Mouse (Mus musculus) E14TG2a.4 (cell line): ENCODE data around the gene Slc7a7.

ENCODE experiments used
- H3K27me3 ChIP-seq: 2 replicates; pipeline ENCODE4 v1.6.1; 2014; ENCODE audit warnings: low read length, control low read depth; ENCODE audit not compliant: insufficient read depth
- H3K36me3 ChIP-seq: 2 replicates; pipeline ENCODE4 v1.6.1; 2014; ENCODE audit warnings: low read length, control low read depth; ENCODE audit not compliant: insufficient read depth
- H3K4me1 ChIP-seq: replicated peaks from 2 replicates; pipeline ENCODE4 v1.6.1; 2014; ENCODE audit warnings: low read depth, low read length, control low read depth
- H3K4me3 ChIP-seq: replicated peaks from 2 replicates; pipeline ENCODE4 v1.5.1; 2014; ENCODE audit warnings: mild to moderate bottlenecking, low read length
- H3K9me3 ChIP-seq: 2 replicates; pipeline ENCODE4 v1.6.1; 2014; ENCODE audit warnings: low read length, control low read depth
- CTCF ChIP-seq: conservative IDR thresholded peaks from 2 replicates; pipeline ENCODE4 v1.5.1; 2014; ENCODE audit warnings: low read length
- NANOG ChIP-seq: IDR thresholded peaks from 2 replicates; pipeline ENCODE4 v1.6.1; 2014; ENCODE audit warnings: borderline replicate concordance, low read length, mixed read lengths
- POU5F1 ChIP-seq: IDR thresholded peaks from 2 replicates; pipeline ENCODE4 v1.6.1; 2014; ENCODE audit warnings: low read length, borderline replicate concordance

Gene Slc7a7

DNA sequence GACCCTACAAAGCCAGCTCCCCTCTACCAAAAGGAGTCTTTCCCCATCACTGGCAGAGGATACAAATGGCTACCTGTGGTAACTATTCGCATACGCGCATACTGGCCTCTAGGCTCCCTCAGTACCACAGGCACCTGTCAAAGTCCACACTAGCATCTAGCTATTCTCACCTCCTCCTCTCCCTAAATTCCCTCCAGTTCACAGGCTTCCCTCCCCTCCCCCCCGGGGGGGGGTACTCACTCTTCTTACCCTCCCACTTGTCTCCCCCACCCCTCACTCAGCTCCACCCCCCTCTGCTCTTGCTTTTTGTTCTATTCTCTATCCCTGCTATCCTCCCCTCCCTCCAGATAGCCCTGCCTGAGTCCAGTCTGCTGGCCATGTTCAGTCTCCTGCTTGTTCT is 37.0 kb downstream of the Slc7a7 start:
- H3K27me3 ChIP-seq = no peaks in the 10 kb centered on the region
- H3K4me1 ChIP-seq = peaks cover 95% of the 10 kb centered on the region
- H3K36me3 ChIP-seq = peaks cover 78% of the 10 kb centered on the region
- peak overlapping the region; percentile 29; the same call in 1 of the 2 replicates for H3K4me3 ChIP-seq
- TF ChIP-seq NANOG = no peak
- no peak for TF ChIP-seq POU5F1
- TF ChIP-seq CTCF = no peak
- no peaks in the 10 kb centered on the region for H3K9me3 ChIP-seq

DNA sequence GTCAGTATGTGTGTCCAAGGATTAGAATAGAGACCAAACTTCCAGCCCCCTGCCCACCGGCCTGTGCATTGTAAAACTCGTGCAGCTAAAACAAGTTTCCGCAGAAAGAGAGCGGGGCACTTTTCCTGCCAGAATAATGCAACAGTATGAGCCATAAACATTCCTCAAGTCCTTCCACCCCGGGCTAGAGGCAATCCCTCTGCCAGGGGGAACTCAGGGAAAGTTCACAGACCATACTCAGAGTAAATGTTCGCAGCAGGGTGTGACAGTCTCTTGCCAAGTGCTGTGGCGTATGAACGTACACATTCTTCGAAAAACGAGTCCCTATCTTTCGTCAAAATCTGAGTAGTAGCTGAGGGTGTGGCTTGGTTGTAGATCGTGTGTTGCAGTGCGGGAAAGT is 38.0 kb downstream of the Slc7a7 start:
- TF ChIP-seq CTCF (no peak), NANOG (no peak), POU5F1 (no peak)
- no peak overlapping the region for H3K4me3 ChIP-seq
- H3K27me3 ChIP-seq = no peaks in the 10 kb centered on the region
- H3K4me1 ChIP-seq = peaks cover 91% of the 10 kb centered on the region
- H3K9me3 ChIP-seq = no peaks in the 10 kb centered on the region
- H3K36me3 ChIP-seq = peaks cover 83% of the 10 kb centered on the region

GRCm38 (mm10) chr14:54377166-54377565 is 40.4 kb downstream of the Slc7a7 start:
- H3K4me1 ChIP-seq = peaks cover 89% of the 10 kb centered on the region
- no peaks in the 10 kb centered on the region for H3K9me3 ChIP-seq
- no peaks in the 10 kb centered on the region for H3K27me3 ChIP-seq
- no peak overlapping the region for H3K4me3 ChIP-seq
- peaks cover 93% of the 10 kb centered on the region for H3K36me3 ChIP-seq
- no peak for TF ChIP-seq NANOG
- no peak for TF ChIP-seq CTCF
- no peak for TF ChIP-seq POU5F1

- peaks cover 88% of the 10 kb centered on the region for H3K36me3 ChIP-seq
- H3K9me3 ChIP-seq = no peaks in the 10 kb centered on the region
- H3K4me3 ChIP-seq = no peak overlapping the region
- no peaks in the 10 kb centered on the region for H3K27me3 ChIP-seq
- TF ChIP-seq CTCF (peak; percentile 62), POU5F1 (no peak)
- H3K4me1 ChIP-seq = peaks cover 82% of the 10 kb centered on the region
These were observed 41.7 kb downstream of the Slc7a7 start for GRCm38 (mm10) chr14:54375916-54376315.

- Histone ChIP-seq H3K27me3 (no peaks in the 10 kb centered on the region), H3K4me1 (peaks cover 75% of the 10 kb centered on the region), H3K36me3 (peaks cover 90% of the 10 kb centered on the region), H3K4me3 (no peak overlapping the region), H3K9me3 (no peaks in the 10 kb centered on the region)
- TF ChIP-seq POU5F1 (no peak), CTCF (no peak), NANOG (no peak)
These were observed 44.7 kb downstream of the Slc7a7 start for GRCm38 (mm10) chr14:54372923-54373322.

DNA sequence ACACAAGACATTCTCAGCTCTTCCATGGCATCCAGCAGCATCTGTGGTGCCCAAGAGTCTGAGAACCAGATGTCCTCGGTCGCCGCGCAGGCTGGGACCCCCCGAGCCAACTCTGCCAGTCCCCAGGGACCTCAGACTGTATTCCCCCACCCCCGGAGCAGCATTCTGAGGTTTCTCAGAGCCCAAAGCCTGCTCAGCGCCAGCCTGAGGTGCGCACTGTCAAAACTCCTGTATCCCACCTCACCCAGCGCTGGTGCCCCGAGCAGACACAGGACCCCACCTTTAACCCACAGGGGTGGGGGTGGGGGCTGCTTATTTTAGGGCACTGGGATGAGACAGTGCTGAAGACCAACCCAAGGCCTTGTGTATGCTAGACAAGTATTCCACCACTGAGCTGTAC is 46.1 kb downstream of the Slc7a7 start:
- Histone ChIP-seq H3K4me3 (no peak overlapping the region), H3K4me1 (peaks cover 76% of the 10 kb centered on the region), H3K36me3 (peaks cover 90% of the 10 kb centered on the region), H3K27me3 (no peaks in the 10 kb centered on the region), H3K9me3 (no peaks in the 10 kb centered on the region)
- TF ChIP-seq CTCF = no peak

- peaks cover 68% of the 10 kb centered on the region for H3K4me1 ChIP-seq
- peaks cover 89% of the 10 kb centered on the region for H3K36me3 ChIP-seq
- TF ChIP-seq CTCF (no peak), NANOG (no peak), POU5F1 (no peak)
- no peak overlapping the region for H3K4me3 ChIP-seq
- no peaks in the 10 kb centered on the region for H3K9me3 ChIP-seq
- H3K27me3 ChIP-seq = no peaks in the 10 kb centered on the region
These were observed 47.0 kb downstream of the Slc7a7 start for GRCm38 (mm10) chr14:54370595-54370994.

GRCm38 (mm10) chr14:54369372-54369771 is 48.2 kb downstream of the Slc7a7 start:
- Histone ChIP-seq H3K36me3 (peaks cover 86% of the 10 kb centered on the region), H3K27me3 (no peaks in the 10 kb centered on the region), H3K4me1 (peaks cover 61% of the 10 kb centered on the region), H3K4me3 (no peak overlapping the region), H3K9me3 (no peaks in the 10 kb centered on the region)
- no peak for TF ChIP-seq POU5F1
- no peak for TF ChIP-seq NANOG
- TF ChIP-seq CTCF = no peak

DNA sequence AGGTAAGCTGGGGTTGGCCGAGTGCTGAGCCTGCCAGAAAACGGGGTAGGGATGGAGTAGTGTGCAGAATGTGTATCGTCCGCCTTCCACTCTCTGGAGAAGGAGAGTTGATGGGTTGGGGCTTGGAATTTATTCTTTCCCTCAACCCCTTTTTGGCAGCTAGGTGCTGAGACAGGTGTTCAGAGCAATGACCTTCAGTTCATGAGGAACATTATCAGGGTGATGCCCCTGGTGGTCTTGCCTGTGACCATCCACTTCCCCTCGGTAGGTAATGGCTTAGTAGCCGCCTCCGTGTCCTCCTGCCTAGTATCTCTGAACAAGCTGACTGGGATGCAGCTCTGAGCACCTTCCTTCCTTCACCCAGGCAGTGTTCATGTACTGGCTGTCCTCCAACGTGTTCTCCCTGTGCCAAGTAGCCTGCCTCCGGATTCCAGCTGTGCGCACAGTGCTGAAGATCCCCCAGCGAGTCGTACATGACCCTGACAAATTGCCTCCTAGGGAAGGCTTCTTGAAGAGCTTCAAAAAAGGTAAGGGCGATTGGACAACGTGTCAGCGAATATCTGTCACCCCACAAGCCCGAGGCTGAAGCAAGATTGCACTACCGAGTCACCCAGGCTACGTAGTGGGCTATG is 50.0 kb downstream of the Slc7a7 start:
- TF ChIP-seq POU5F1 = no peak
- no peak for TF ChIP-seq CTCF
- TF ChIP-seq NANOG = no peak
- no peak overlapping the region for H3K4me3 ChIP-seq
- no peaks in the 10 kb centered on the region for H3K27me3 ChIP-seq
- peaks cover 84% of the 10 kb centered on the region for H3K36me3 ChIP-seq
- peaks cover 49% of the 10 kb centered on the region for H3K4me1 ChIP-seq
- no peaks in the 10 kb centered on the region for H3K9me3 ChIP-seq
